In the genomic region with DNA sequence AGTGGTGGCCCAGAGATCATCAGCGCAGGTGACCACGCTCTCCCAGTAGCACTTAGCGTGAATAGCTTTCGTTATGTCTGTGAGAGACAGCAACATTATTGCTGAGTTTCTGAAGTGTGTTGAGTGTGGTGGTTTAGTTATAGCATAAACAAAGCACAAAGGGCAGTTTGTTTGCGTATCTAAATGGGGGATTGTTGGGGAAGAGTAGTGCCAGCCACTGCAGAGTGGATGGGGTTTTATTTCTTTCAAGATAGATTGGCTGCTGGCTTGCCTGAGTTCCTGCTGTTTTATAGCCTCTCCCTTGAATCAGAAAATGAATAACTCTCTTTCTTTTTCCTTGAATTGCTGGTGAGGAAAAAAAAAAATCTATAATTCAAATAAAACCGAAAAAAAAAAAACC, we compare ENCODE assay signal across 30 mouse cellular contexts.
A peak's percentile ranks its signal among the peaks of the same experiment; 100 is the strongest.
DNase-seq lines count a peak whose midpoint lies in the region; ATAC-seq and TF ChIP-seq lines count a peak whose summit lies in the region.
"Had no signal": no experiment of that assay in that cellular context is flagged by ENCODE, and none has a peak within 500 bp of the region (broad histone marks: within the 10 kb centered on the region; RNA-seq: fewer than 3 reads in every experiment).

No protein-coding gene starts in this region.

- TF ChIP-seq CTCF in brain, embryonic 14.5 days (IDR thresholded peaks at IDR 0.05; ENCODE audit: borderline replicate concordance, extremely low read depth, insufficient read depth, insufficient read length): no peak

- H3K9ac ChIP-seq in hindbrain, embryonic 16.5 days (ENCODE audit: low read depth, low read length): no peak overlapping the region
- no peak overlapping the region for H3K9ac ChIP-seq in hindbrain, embryonic 11.5 days (ENCODE audit: low read depth, low read length)
- H3K9ac ChIP-seq in limb, embryonic 11.5 days (ENCODE audit: low read length): no peak overlapping the region
- H3K9ac ChIP-seq in neural tube, embryonic 14.5 days (replicated peaks; ENCODE audit: low read depth, low read length): no peak overlapping the region
- H3K9ac ChIP-seq: kidney, embryonic 15.5 days; limb, embryonic 15.5 days; liver, embryonic 13.5 days; midbrain, embryonic 12.5 days had no signal

- H3K27me3 ChIP-seq in hindbrain, embryonic 16.5 days (replicated peaks; ENCODE audit: control insufficient read depth, insufficient read depth, low read length): no peaks in the 10 kb centered on the region
- H3K27me3 ChIP-seq in hindbrain, embryonic 11.5 days (ENCODE audit: control insufficient read depth, insufficient read depth, low read length): no peaks in the 10 kb centered on the region
- H3K27me3 ChIP-seq in limb, embryonic 11.5 days (ENCODE audit: control insufficient read depth, insufficient read depth, low read length): no peaks in the 10 kb centered on the region
- no peaks in the 10 kb centered on the region for H3K27me3 ChIP-seq in limb, embryonic 10.5 days (ENCODE audit: low read depth, poor library complexity, severe bottlenecking)
- H3K27me3 ChIP-seq in neural tube, embryonic 14.5 days (ENCODE audit: control insufficient read depth, insufficient read depth, low read length): no peaks in the 10 kb centered on the region
- H3K27me3 ChIP-seq: kidney, embryonic 15.5 days; limb, embryonic 15.5 days; liver, embryonic 13.5 days; megakaryocyte, embryonic 14.5 days; midbrain, embryonic 12.5 days had no signal

- TF ChIP-seq POLR2A in brain, embryonic 14.5 days (IDR thresholded peaks at IDR 0.05; ENCODE audit: borderline replicate concordance, extremely low read depth, insufficient read depth, insufficient read length, poor library complexity, severe bottlenecking): no peak

- ATAC-seq in hindbrain, embryonic 16.5 days: peak; percentile 50; the same call in 1 of the 2 replicates
- ATAC-seq in hindbrain, embryonic 11.5 days (ENCODE audit: low FRiP score): no peak
- ATAC-seq in limb, embryonic 11.5 days (ENCODE audit: insufficient number of reproducible peaks, low FRiP score, low TSS enrichment, low read depth): 0 out of 2 replicates have a peak, but pooled peaks have one; percentile 26
- peak; percentile 63 for ATAC-seq in neural tube, embryonic 14.5 days (ENCODE audit: low read depth)
- ATAC-seq: CD4-positive, CD25-positive, alpha-beta regulatory T cell, adult 4 months; forebrain, embryonic 16.5 days; inflammation-experienced regulatory T-cells, adult 6 months; lung, postnatal 0 days had no signal

- no peaks in the 10 kb centered on the region for H3K36me3 ChIP-seq in hindbrain, embryonic 16.5 days (ENCODE audit: control insufficient read depth, insufficient read depth, low read length)
- no peaks in the 10 kb centered on the region for H3K36me3 ChIP-seq in hindbrain, embryonic 11.5 days (ENCODE audit: control insufficient read depth, insufficient read depth, low read length)
- H3K36me3 ChIP-seq in limb, embryonic 11.5 days (ENCODE audit: control insufficient read depth, insufficient read depth, low read length): no peaks in the 10 kb centered on the region
- no peaks in the 10 kb centered on the region for H3K36me3 ChIP-seq in limb, embryonic 10.5 days
- H3K36me3 ChIP-seq in neural tube, embryonic 14.5 days (ENCODE audit: control insufficient read depth, insufficient read depth, low read length): no peaks in the 10 kb centered on the region
- H3K36me3 ChIP-seq: kidney, embryonic 15.5 days; limb, embryonic 15.5 days; liver, embryonic 13.5 days; midbrain, embryonic 12.5 days had no signal

- H3K27ac ChIP-seq in hindbrain, embryonic 16.5 days (ENCODE audit: low read depth, low read length): no peak overlapping the region
- no peak overlapping the region for H3K27ac ChIP-seq in hindbrain, embryonic 11.5 days (ENCODE audit: low read depth, low read length)
- H3K27ac ChIP-seq in limb, embryonic 11.5 days (replicated peaks; ENCODE audit: low read depth, low read length): no peak overlapping the region
- H3K27ac ChIP-seq in limb, embryonic 10.5 days: no peak overlapping the region
- peak overlapping the region; percentile 46; the same call in 1 of the 2 replicates for H3K27ac ChIP-seq in neural tube, embryonic 14.5 days (ENCODE audit: low read depth, low read length)
- H3K27ac ChIP-seq: kidney, embryonic 15.5 days; layer of hippocampus, adult 2 months; left cerebral cortex, adult 2 months; limb, embryonic 15.5 days; liver, embryonic 13.5 days; midbrain, embryonic 12.5 days had no signal

- H3K9me3 ChIP-seq in hindbrain, embryonic 16.5 days (ENCODE audit: control insufficient read depth, low read length): no peaks in the 10 kb centered on the region
- H3K9me3 ChIP-seq in hindbrain, embryonic 11.5 days (ENCODE audit: control insufficient read depth, low read length): no peaks in the 10 kb centered on the region
- H3K9me3 ChIP-seq in limb, embryonic 11.5 days (ENCODE audit: control insufficient read depth, low read length): no peaks in the 10 kb centered on the region
- no peaks in the 10 kb centered on the region for H3K9me3 ChIP-seq in limb, embryonic 10.5 days (replicated peaks)
- no peaks in the 10 kb centered on the region for H3K9me3 ChIP-seq in neural tube, embryonic 14.5 days (ENCODE audit: control insufficient read depth, low read length)
- H3K9me3 ChIP-seq: kidney, embryonic 15.5 days; limb, embryonic 15.5 days; liver, embryonic 13.5 days; midbrain, embryonic 12.5 days had no signal

- DNase-seq in hindbrain, embryonic 11.5 days (ENCODE audit: low spot score): no peak
- DNase-seq in limb, embryonic 11.5 days (ENCODE audit: low spot score): no peak
- DNase-seq in limb, embryonic 10.5 days (ENCODE audit: low spot score): no peak
- peak; percentile 49 for DNase-seq in brain, embryonic 14.5 days (ENCODE audit: low read depth)
- DNase-seq in adrenal gland, postnatal 4 days (ENCODE audit: low spot score in 2 of 2): no peak
- DNase-seq in gastrocnemius, postnatal 10 days: no peak
- DNase-seq: adrenal gland, postnatal 25 days; cerebellum, adult 8-10 months; cerebellum, postnatal 25 days; gastrocnemius, postnatal 36 days; heart, adult 18-20 months; heart, postnatal 36 days; kidney, adult 18-20 months; kidney, postnatal 25 days; liver, embryonic 13.5 days; lung, adult 18-20 months; lung, postnatal 4 days had no signal

- WGBS in hindbrain, embryonic 16.5 days: 62% methylated on average over 6 of the region's 6 CpGs
- WGBS in hindbrain, embryonic 11.5 days: 78% methylated on average over 6 of the region's 6 CpGs
- 72% methylated on average over 6 of the region's 6 CpGs for WGBS in limb, embryonic 11.5 days
- WGBS in limb, embryonic 10.5 days: 78% methylated on average over 6 of the region's 6 CpGs
- 22% methylated on average over 6 of the region's 6 CpGs for WGBS in neural tube, embryonic 14.5 days

- H3K4me2 ChIP-seq in hindbrain, embryonic 16.5 days (ENCODE audit: low read length): no peak overlapping the region
- no peak overlapping the region for H3K4me2 ChIP-seq in hindbrain, embryonic 11.5 days (replicated peaks; ENCODE audit: low read depth, low read length)
- no peak overlapping the region for H3K4me2 ChIP-seq in limb, embryonic 11.5 days (ENCODE audit: low read depth, severe bottlenecking)
- no peak overlapping the region for H3K4me2 ChIP-seq in neural tube, embryonic 14.5 days (ENCODE audit: low read depth, low read length)
- H3K4me2 ChIP-seq: heart, embryonic 11.5 days; kidney, embryonic 15.5 days; limb, embryonic 15.5 days; liver, embryonic 13.5 days; midbrain, embryonic 12.5 days had no signal

- H3K4me1 ChIP-seq in hindbrain, embryonic 16.5 days (ENCODE audit: control insufficient read depth, insufficient read depth, low read depth, low read length): peaks cover 5% of the 10 kb centered on the region; the same call in 1 of the 2 replicates
- H3K4me1 ChIP-seq in hindbrain, embryonic 11.5 days (replicated peaks; ENCODE audit: control insufficient read depth, insufficient read depth, low read length): no peaks in the 10 kb centered on the region
- no peaks in the 10 kb centered on the region for H3K4me1 ChIP-seq in limb, embryonic 11.5 days (ENCODE audit: control insufficient read depth, insufficient read depth, low read length)
- 0 out of 2 replicates have a peak, but pooled peaks cover 2% of the 10 kb centered on the region for H3K4me1 ChIP-seq in limb, embryonic 10.5 days
- H3K4me1 ChIP-seq in neural tube, embryonic 14.5 days (ENCODE audit: control insufficient read depth, insufficient read depth, low read length): 0 out of 2 replicates have a peak, but pooled peaks cover 4% of the 10 kb centered on the region
- H3K4me1 ChIP-seq: kidney, embryonic 15.5 days; limb, embryonic 15.5 days; liver, embryonic 13.5 days; midbrain, embryonic 12.5 days had no signal

- no peak overlapping the region for H3K4me3 ChIP-seq in hindbrain, embryonic 16.5 days (ENCODE audit: low read length)
- no peak overlapping the region for H3K4me3 ChIP-seq in hindbrain, embryonic 11.5 days (ENCODE audit: low read depth, low read length)
- H3K4me3 ChIP-seq in limb, embryonic 11.5 days (ENCODE audit: low read depth, low read length): no peak overlapping the region
- H3K4me3 ChIP-seq in limb, embryonic 10.5 days: no peak overlapping the region
- H3K4me3 ChIP-seq in neural tube, embryonic 14.5 days (ENCODE audit: low read depth, low read length): no peak overlapping the region
- H3K4me3 ChIP-seq: kidney, embryonic 15.5 days; layer of hippocampus, adult 2 months; left cerebral cortex, adult 2 months; limb, embryonic 15.5 days; liver, embryonic 13.5 days; megakaryocyte, embryonic 14.5 days; midbrain, embryonic 12.5 days had no signal
